Mouse (Mus musculus): ENCODE data around the gene Emcn. TPM values are rescaled to one million over a fixed set of nuclear protein-coding genes. Genes with fewer than 3 reads are reported as not detected.

The Emcn gene
- total RNA-seq (2021), result 10 to 100 TPM; 24.4 to 29.0 TPM
- long read RNA-seq, experiment 1, transcript Emcn-202 (12 exons, 2,588 nt), result major isoform, 9 of 11 reads
- long read RNA-seq, experiment 1, partial matches to known transcripts, result 1 of 11 reads
- long read RNA-seq, experiment 1, other reads (novel, unspliced or antisense), result 1 of 11 reads
- long read RNA-seq, experiment 2, transcript Emcn-202 (12 exons, 2,588 nt), result major isoform, 12 of 14 reads
- long read RNA-seq, experiment 2, partial matches to known transcripts, result 0 of 14 reads
- long read RNA-seq, experiment 2, other reads (novel, unspliced or antisense), result 0 of 14 reads

GRCm38 (mm10) chr3:137340938-137341337, at the start of gene Emcn:
Emcn (plus strand) TSS chr3:137341067.
- no peak for DNase-seq

GRCm38 (mm10) chr3:137293174-137293591, 47.7 kb upstream of the Emcn start:
- no peak for DNase-seq

DNA sequence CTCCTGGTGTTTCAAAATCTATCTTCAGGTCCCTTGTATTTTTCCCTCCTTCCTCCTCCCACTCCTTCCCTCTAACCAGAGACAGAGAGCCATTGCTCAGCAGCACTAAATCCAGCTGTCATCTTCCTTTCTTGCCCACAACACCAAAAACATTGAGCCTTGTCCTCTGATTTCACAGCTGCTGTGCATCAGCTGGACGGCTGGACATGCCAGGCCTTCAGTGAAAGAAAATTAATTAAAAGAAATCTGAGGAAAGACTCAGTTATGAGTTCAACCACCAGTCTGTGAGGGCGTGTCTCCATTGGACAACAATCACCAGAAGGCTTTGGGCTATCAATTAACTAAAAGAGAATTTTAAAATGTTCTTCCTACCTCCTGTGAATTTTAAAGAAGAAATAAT, 42.6 kb upstream of the Emcn start:
- no peak for DNase-seq

DNA sequence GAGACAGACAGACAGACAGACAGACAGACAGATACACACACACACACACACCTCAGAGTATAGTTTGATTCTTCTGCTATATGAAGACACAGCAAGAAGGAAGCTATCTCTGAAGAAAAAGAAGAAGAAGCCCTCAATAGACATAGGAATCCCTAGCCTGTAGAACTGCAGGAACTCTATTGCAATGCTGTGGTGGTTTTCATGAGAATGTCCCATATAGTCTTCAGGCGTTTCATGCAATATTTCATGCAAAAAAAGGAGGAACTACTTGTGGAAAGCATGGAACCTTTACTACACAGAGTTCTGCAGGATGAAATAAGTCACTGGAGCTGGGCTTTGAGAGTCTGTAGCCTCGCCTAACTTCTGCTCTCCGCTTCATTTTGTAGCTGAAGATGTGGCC, 40.7 kb upstream of the Emcn start:
- DNase-seq, result no peak

DNA sequence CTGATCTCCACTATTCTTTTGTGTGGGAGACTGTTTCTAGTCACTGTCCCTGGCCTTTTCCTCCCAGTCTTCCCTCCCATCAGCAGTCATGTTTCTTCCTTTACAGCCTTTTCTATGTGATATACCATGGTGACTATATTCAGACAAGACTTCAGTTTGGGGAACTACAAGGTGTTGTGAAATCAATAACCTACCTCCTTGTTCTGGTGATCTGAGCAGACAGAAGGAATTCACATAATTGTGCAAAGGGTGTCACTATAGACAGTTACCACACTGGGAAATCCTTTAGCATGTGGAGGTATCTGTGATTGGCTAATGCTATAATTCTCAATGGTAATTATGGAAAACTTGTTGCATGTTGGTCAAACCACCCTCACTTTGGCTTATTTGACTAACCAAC, 39.7 kb upstream of the Emcn start:
- no peak for DNase-seq

DNA sequence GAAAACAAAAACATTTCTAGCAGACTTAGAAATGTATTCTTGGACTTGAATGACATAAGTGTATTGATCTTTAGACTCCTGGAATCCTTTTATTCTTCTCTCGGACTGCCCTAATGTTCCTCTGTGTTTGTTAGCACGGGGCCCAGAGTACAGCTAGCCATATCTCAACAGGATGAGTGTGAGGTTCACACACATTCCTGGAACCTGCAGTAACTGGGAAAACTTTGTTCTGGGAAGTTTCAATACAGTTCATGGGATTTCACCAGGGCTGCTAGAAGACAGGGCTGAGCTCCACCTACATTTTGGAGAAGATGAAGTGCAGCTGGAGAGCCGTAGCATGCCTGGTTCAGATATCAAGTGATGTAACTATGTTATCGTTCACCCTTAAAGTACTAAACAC, 38.1 kb upstream of the Emcn start:
- no peak for DNase-seq

- DNase-seq, result no peak
Observed at GRCm38 (mm10) chr3:137309959-137310358, 30.9 kb upstream of the Emcn start.

DNA sequence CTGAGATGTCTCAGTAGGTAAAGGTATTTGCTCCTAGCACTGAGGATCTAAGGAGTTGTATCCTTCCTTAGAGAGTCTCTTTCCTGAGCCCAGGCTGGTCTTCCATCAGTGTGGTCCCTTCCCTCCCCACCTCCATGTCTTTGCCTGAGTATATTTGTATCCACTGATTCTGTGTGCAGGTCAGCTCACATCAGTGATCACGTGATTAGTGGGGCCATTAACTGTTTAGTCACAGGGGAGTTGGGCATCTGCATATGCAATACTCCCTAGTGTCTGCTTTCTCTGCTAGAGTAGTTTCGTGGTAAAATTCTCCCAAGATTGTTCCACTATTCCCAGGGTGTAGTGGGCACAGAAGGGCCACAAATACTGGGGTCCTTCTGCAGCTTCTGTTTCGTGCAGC, 28.3 kb upstream of the Emcn start:
- DNase-seq, result no peak

DNA sequence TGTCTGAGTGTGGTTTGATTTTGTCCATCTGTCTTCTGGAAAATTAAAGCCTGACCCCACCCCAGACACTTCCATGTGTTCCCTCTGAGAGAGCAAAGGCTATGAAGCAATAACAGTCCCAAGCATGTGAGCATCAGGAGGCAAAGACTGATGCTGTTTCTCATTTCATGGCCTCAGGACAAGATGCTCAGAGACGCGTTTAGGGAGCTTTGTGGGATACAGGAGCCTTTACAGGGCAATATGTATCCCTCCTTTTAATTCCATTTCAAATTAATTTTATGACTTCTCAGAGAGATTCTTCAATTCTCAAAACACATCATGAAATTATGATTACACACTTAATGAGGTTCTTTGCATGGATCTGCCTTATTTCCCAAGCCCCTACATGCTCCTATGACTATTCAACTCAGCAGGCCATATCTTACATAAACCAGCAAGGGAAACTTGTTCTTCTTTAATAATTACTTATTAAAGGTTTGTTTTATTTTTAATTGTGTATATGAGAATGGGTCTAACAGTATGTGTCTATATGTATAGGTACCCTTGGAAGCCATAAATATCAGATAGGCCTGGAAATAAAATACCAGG, 27.0 kb upstream of the Emcn start:
- DNase-seq, result no peak

DNA sequence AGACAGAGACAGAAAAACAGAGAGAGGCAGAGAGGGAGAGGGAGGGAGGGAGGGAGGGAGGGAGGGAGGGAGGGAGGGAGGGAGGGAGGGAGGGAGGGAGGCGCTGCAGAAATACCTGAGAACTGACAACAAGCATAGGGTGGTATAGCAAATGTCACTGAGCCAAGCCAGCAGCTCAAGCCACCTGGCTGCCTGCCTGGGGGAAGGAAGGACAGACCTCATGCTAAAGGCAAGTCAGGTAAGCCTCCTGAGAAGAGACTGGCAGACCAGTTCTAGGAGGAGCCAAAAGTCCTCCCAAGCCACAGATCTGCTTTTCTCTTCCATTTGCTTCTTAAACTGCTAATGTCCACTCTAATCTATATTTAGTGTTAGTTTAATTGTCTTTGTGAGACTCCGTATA, 22.5 kb upstream of the Emcn start:
- no peak for DNase-seq

- no peak for DNase-seq
Observed at GRCm38 (mm10) chr3:137319950-137320349, 20.9 kb upstream of the Emcn start.

DNA sequence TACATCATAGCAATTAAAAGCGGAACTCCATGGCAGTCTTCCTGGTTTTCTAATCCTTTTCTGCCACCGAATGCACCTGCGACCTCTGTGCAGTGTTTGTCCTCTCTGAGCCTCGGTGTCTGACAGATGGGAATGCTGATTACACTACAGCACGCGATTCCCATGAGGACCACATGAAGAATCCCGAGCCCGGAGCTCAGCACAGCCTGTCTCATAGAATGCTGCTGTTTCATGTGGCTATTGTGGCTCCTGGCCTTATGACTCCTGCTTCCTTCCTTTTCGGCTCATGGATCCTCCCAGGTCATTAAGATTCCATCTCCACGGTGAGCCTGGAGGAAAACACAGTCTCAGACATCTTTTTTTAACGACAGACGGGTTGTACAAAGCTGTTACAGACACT, 18.6 kb upstream of the Emcn start:
- DNase-seq, result no peak

GRCm38 (mm10) chr3:137329898-137330297, 11.0 kb upstream of the Emcn start:
- DNase-seq, result no peak

- no peak for DNase-seq
Observed at GRCm38 (mm10) chr3:137330950-137331349, 9.9 kb upstream of the Emcn start.

DNA sequence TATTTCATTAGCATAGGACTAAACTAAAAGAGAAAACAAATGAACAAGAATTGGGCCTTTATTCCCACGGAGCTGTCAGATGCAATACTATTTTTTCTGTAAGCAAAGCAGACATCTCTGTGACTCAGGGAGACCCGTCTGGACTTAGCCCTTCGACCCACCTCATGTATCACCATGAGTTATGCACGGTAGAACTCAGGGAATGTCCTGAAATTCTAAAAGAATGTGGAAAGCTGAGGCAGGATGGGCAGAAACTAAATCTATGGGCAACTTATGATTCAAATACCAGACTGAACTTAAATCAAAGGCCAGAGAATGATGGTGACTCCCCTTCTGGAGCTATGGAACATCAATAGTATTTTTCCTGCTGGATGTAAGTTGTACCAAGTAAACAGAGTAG, 8.3 kb upstream of the Emcn start:
- DNase-seq, result no peak

DNA sequence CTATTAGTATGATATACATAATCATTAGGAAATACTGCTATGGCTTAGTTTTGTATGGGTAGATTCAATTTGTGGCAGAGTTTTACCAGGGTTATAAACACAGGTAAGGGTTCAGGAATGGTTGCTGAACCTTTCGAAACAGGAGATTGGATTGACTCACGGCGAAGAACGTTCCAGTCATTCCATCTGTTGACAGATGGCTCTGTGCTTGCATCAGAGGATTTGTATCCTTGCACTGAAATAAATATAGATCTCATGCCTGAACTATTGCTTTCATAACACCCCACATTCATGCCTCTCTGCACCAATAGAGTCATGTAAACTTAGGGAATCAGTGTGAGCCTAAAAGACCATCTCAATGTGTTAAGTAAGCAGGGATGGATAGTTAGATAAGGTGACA, 4.9 kb upstream of the Emcn start:
- no peak for DNase-seq

GRCm38 (mm10) chr3:137343446-137343845, 2.6 kb downstream of the Emcn start:
- DNase-seq, result no peak

DNA sequence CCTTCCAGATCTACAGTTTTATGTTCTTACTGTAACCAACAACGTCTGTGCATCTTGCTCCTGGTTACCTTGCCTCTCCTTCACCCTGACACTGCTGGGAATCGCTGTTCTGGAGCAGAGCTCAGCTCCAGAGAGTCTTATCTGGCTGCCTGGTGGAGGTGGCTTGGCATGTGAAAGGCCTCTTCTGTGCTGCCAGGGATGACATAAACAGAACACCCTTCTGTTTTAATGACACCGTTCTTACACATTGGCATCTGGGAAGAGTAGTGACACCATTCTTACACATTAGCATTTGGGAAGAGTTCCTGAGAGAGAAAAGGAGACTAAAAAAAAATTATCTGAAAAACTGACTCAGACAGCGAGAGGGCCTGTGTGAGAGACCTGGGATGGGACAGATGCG, 11.0 kb downstream of the Emcn start:
- no peak for DNase-seq

DNA sequence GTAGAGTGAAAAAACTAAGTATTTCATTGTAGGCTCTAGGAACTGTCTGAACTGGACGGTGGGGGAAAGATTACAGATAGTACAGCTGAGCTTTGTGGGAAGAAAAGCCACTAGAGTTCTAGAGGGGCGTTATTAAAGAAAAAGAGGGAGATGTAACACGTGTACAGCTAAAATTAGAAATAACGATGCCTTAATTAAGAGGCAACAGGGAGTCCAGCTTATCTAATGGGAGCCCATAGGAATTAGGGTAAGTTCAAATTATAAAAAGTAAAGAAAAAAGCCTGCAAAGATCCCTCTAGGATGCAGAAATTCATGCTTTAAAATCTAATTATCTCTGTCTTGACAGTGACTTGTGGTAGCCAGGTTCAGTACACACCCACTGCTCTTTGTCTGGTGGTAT, 15.8 kb downstream of the Emcn start:
- no peak for DNase-seq

- DNase-seq, result no peak
Observed at GRCm38 (mm10) chr3:137367123-137367825, 26.4 kb downstream of the Emcn start.

GRCm38 (mm10) chr3:137367826-137368325, 27.0 kb downstream of the Emcn start:
- DNase-seq, result no peak

DNA sequence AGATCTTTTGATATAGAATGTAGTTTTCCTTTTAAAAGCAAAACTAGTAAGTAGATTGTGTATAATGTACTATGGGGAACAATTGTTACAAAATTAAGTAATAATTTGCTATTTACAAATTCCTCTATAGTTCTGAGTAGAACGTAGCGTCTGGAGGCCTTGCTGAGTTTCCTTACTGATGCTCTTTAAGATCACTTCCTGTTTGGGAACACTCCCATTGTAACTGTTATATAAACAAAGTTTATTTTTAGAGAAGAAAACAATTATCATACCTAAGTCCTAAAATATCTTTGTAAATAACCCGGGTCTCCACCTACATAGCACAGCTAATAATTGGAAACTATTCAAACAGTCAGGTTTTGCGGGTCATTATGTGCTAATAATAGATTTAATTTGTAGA, 32.0 kb downstream of the Emcn start:
- no peak for DNase-seq

DNA sequence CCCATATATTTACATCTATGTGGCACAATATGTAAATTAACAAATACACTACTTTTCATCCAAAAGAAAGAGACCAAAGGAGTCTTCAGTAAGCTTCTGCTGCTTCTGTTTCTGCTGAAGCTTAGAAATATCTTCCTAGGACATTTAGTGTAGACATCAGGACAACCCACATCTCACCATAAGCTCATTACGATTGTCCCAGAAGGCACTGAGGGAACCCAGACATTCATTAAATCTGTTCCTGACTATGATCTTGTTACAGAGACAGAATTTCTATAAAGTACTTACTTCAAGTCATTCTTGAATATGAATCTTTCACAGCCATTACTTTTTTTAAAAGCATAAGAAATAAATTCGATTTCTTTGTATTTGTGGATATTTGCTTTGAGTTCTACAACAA, 41.4 kb downstream of the Emcn start:
- DNase-seq, result no peak

DNA sequence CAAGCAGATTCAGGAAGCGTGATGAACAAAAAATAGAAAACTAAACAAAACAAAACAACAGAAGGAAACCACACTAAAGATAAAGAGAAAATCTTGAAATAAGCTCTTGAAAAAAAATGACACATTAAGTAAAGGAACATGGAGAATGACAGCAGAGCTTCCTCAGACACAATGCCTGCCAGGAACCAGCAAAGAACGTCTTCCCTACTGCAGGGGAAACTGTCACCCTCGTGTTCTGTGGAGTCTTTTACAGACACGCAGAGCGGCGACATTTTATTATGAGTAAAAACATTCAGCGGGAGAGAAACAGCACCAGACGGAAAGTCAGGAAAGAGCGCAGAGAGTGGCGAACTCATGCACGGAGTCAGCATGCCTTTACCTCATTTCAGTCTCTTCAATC, 54.7 kb downstream of the Emcn start:
- DNase-seq, result no peak

Measured in gastrocnemius, postnatal 10 days (tissue).